Mouse (Mus musculus) limb, embryonic 11.5 days (tissue): Measurements from ENCODE around the gene Ntn1. TPM values are rescaled to one million over a fixed set of nuclear protein-coding genes. Genes with fewer than 3 reads are reported as not detected.

ENCODE experiments used
- ATAC-seq: fragments of 200-750 bp; cut with Nextera tagmentation; 2 replicates; pipeline ENCODE4 v1.8.0; 2017; ENCODE audit warnings: low read depth; ENCODE audit not compliant: insufficient number of reproducible peaks, low FRiP score, low TSS enrichment
- DNase-seq: peaks from one replicate; pipeline ENCODE4 v3.0.0-alpha.2; 2015; ENCODE audit warnings: low spot score
- H3K27ac ChIP-seq: fragments of 300-500 bp; sonication (generic); replicated peaks from 2 replicates; pipeline ENCODE4 v1.5.1; 2014; ENCODE audit warnings: low read depth, mild to moderate bottlenecking, low read length
- H3K27me3 ChIP-seq: fragments of 300-500 bp; sonication (generic); 2 replicates; pipeline ENCODE4 v1.6.1; 2014; ENCODE audit warnings: mild to moderate bottlenecking, low read length, mixed read lengths; ENCODE audit not compliant: control insufficient read depth, insufficient read depth
- H3K36me3 ChIP-seq: fragments of 300-500 bp; sonication (generic); 2 replicates; pipeline ENCODE4 v1.6.1; 2014; ENCODE audit warnings: mild to moderate bottlenecking, low read length, moderate library complexity, mixed read lengths; ENCODE audit not compliant: control insufficient read depth, insufficient read depth
- H3K4me1 ChIP-seq: fragments of 300-500 bp; sonication (generic); 2 replicates; pipeline ENCODE4 v1.6.1; 2014; ENCODE audit warnings: low read length, mixed read lengths; ENCODE audit not compliant: control insufficient read depth, insufficient read depth
- H3K4me2 ChIP-seq: fragments of 300-500 bp; sonication (generic); 2 replicates; pipeline ENCODE4 v1.6.1; 2014; ENCODE audit warnings: low read depth, mild to moderate bottlenecking, moderate library complexity; ENCODE audit not compliant: severe bottlenecking
- H3K4me3 ChIP-seq: fragments of 300-500 bp; sonication (generic); 2 replicates; pipeline ENCODE4 v1.5.1; 2014; ENCODE audit warnings: low read depth, low read length
- H3K9ac ChIP-seq: fragments of 300-500 bp; sonication (generic); 2 replicates; pipeline ENCODE4 v1.6.1; 2014; ENCODE audit warnings: mild to moderate bottlenecking, low read length
- H3K9me3 ChIP-seq: fragments of 300-500 bp; sonication (generic); 2 replicates; pipeline ENCODE4 v1.6.1; 2016; ENCODE audit warnings: low read length; ENCODE audit not compliant: control insufficient read depth
- WGBS: fragments of 180-500 bp; shearing (Covaris S2); extraction: QIAGEN DNeasy Blood & Tissue Kit; methylation state at CpG from one replicate; pipeline ENCODE4 v1.1.7; 2014; 5-methylcytosine and 5-hydroxymethylcytosine counted together
- polyA plus RNA-seq: library from polyadenylated mRNA; unstranded; fragments of >200 nt; fragmentation: Nextera tagmentation; extraction: Ambion mirVana; gene quantifications from 2 replicates; pipeline ENCODE4 v1.2.1, GENCODE M21; 2014

Ntn1 gene
- polyA plus RNA-seq, 1 experiment from 2014 or later, result 3.3 TPM

DNA sequence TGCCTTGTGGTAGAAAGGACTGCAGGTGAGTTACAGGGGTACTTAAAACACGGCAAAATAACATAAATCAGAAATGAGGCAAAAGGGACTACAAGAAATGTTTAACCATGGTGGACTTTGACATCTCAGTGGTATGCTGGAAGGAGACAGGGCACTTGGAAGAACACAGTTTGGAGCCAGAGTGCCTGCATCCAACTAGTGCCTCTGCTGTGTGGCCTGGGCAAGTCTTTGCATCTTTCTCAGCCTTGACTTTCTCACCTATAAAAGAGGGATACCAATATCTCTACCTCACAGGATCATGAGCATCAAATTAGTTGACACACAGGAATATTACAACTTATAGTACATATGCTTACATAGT is 12.0 kb downstream of the Ntn1 start:
- DNase-seq, result no peak
- Histone ChIP-seq H3K4me2 (no peak overlapping the region), H3K36me3 (no peaks in the 10 kb centered on the region), H3K4me1 (peaks cover 22% of the 10 kb centered on the region), H3K9me3 (no peaks in the 10 kb centered on the region), H3K4me3 (no peak overlapping the region), H3K9ac (no peak overlapping the region), H3K27me3 (peaks cover 78% of the 10 kb centered on the region), H3K27ac (no peak overlapping the region)
- WGBS, result 25% methylated on average over 1 of the region's 1 CpGs
- no peak for ATAC-seq

DNA sequence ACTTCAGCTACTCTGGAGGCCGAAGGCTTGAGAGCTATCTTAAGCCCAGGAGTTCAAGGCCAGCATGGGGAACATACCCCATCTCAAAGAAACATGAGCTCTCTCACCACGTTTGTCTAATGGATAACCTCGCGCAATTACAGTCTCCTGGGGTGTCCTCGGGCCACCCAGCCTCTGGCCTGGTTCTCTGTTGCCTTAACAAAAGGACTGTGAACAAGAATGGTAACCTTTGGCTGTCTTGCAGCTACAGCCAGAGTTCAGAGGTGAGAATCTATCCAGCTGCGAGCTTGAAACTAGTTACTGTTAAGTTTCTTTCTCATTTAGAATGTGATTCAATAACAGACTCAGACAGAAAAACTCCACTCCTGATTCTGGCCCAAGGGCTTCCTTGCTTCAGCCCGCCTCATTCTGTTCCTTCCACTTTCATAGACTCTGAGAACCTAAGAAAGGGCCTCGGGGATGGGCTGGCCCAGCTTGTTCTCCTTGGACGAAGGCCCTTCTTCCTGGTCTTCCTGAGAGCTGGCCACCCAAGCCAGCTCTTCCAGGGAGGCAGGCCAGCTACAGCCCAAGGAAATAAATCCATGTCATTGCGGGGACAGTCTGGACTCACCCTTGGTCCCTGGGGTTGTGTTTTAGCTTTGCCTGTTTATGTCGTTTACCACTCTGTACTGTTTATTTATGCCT is 12.5 kb downstream of the Ntn1 start:
- WGBS, result 27% methylated on average over 11 of the region's 11 CpGs
- no peak for DNase-seq
- Histone ChIP-seq H3K9ac (no peak overlapping the region), H3K36me3 (no peaks in the 10 kb centered on the region), H3K27ac (no peak overlapping the region), H3K4me3 (no peak overlapping the region), H3K27me3 (peaks cover 81% of the 10 kb centered on the region), H3K9me3 (no peaks in the 10 kb centered on the region), H3K4me2 (no peak overlapping the region; the same call in 1 of the 2 replicates), H3K4me1 (peaks cover 22% of the 10 kb centered on the region)
- no peak for ATAC-seq

DNA sequence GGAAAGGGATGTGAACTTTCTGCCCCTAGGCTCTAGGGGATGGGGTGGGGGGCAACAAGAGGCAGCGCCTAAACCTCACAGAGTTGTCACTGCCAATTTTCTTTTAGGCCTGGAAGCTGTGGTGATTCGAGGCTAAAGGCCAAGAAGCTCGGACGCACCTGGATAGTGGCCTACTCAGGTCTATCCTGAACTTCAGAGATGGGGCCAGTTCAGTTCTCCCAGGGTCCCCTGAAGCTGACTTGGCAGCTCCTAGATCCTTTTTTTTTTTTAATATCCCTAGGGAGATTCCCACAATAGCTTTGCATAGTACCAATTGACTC is 13.2 kb downstream of the Ntn1 start:
- Histone ChIP-seq H3K4me2 (peak overlapping the region; percentile 85), H3K27ac (no peak overlapping the region; the same call in 1 of the 2 replicates)
- 16% methylated on average over 4 of the region's 4 CpGs for WGBS

DNA sequence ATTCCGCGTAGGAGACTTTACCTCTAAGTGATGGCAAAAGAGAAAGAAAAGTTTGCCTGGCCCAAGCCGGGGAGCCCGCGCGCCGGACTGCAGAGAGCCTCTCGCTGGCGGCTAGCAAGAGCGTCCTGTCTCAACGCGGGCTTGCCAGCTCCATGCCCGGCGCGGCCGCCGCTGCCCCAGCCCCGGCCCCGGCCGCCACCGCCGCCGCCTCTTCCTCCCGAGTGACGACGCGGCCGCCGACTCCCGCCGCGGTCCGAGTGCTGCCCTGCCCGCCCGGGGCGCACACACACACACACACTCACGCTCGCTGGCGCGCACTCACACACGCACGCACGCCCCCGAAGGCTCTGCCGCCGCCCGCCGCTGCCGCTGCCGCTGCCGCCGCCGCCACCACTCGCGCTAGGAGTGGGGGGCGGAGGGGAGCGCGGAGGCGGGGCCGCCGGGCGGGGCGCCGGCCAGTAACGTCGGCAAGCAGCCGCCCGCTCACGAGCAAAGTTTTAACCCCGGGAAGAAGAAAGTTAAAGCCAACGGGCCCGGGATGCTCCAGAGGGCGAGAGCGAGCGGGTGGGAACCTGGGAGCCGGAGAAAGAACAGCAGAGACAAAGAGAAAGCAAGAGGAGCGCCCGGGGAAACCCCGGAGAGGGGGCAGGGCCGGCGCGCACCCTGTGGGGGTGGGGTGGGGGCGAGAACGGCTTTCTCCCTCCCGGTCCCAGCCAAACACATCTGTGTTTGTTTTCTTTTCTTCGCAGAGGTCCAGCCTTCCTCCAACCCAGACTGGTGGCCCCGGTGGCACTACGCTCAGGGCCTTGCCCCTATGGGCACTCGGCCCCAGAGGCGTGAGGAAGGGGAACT is 13.8 kb downstream of the Ntn1 start:
- peak overlapping the region; percentile 85 for H3K4me2 ChIP-seq
- DNase-seq (peak; percentile 80), ATAC-seq (no peak)
- H3K36me3 ChIP-seq, result no peaks in the 10 kb centered on the region
- H3K9me3 ChIP-seq, result no peaks in the 10 kb centered on the region
- H3K4me3 ChIP-seq, result peak overlapping the region; percentile 49
- peaks cover 22% of the 10 kb centered on the region for H3K4me1 ChIP-seq
- H3K27me3 ChIP-seq, result peaks cover 70% of the 10 kb centered on the region
- peak overlapping the region; percentile 69 for H3K9ac ChIP-seq
- WGBS, result 1% methylated on average over 81 of the region's 90 CpGs
- peak overlapping the region; percentile 55; the same call in 1 of the 2 replicates for H3K27ac ChIP-seq

More for the DNA sequence above, 13.2 kb downstream of the Ntn1 start:
- Histone ChIP-seq H3K9ac (peak overlapping the region; percentile 69), H3K4me3 (peak overlapping the region; percentile 49), H3K9me3 (no peaks in the 10 kb centered on the region), H3K36me3 (no peaks in the 10 kb centered on the region), H3K27me3 (peaks cover 75% of the 10 kb centered on the region), H3K4me1 (peaks cover 22% of the 10 kb centered on the region)
- ATAC-seq, result no peak
- no peak for DNase-seq

DNA sequence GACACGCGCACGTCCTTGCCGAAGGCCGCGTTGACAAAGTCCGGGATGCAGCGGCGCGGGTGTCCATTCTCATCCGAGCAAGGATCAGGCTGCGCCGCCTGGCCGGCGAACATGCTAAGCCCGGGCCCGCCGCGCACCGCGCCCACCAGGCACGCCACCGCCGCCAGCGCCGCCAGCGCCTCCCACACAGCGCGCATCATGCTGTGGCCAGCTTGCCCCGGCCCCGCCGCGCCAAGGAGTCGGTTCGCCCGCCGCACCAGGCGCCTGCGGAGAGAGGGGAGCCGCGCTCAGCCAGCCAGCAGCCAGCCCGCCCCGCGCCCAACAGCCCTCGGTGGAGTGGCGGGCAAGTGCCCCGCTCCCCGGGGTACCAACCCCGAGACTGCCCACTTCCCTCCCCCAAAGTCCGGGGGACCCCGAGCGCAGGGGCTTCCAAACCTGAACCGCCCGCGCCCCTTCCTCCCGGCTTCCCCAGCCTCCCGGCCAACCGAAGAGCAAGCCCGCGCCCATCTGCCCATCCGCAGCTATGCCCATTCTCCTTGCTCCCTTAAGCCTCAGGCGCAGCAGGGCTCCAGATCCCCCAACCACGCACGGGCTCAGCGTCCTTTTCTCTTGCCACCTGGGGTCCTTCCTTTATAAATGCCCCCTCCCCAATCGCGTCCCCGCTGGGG is 14.6 kb downstream of the Ntn1 start:
- peaks cover 22% of the 10 kb centered on the region for H3K4me1 ChIP-seq
- WGBS, result under 1% methylated on average over 68 of the region's 68 CpGs

DNA sequence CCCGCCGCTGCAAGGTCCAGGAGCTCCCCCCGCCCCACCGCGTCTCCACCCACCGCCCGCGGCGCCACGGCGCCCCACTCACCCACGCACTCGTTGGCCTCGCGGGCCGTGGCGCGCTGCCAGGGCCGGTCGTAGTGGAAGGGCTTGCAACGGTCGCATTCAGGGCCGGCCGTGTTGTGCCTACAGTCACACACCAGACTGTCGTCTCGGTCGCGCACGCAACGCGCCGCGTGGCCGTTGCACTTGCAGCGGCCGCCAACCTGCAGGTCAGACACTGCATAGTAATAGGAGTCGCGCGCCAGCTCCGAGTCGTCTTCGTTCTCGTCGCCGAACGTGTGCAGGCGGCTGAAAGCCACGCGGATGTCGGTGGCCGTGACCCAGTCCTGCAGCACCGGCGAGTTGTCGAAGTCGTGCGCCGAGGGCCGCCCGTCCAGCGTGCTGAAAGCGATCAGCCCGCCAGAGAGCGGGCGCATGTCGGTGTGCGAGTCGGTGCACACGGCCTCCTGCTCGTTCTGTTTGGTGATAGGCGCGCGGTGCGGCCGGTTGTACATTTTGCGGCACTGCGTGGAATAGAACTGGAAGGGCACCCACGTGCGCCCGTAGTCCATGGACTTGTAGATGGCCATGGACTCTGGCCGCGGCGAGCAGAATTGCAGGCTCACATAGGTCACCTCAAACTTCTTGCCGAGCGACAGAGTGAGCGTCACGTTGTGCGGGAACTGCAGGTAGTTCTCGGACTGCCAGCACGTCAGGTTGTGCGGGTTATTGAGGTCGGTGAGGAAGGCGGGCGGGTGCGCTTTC is 15.4 kb downstream of the Ntn1 start:
- Histone ChIP-seq H3K36me3 (no peaks in the 10 kb centered on the region), H3K27ac (no peak overlapping the region), H3K9me3 (no peaks in the 10 kb centered on the region), H3K4me3 (peak overlapping the region; percentile 49), H3K9ac (peak overlapping the region; percentile 52), H3K4me2 (peak overlapping the region; percentile 85), H3K4me1 (peaks cover 18% of the 10 kb centered on the region), H3K27me3 (peaks cover 54% of the 10 kb centered on the region)
- WGBS, result under 1% methylated on average over 94 of the region's 94 CpGs
- DNase-seq (peak; percentile 70), ATAC-seq (0 out of 2 replicates have a peak, but pooled peaks have one; percentile 20)

More for the DNA sequence above, 14.6 kb downstream of the Ntn1 start:
- Histone ChIP-seq H3K4me2 (peak overlapping the region; percentile 85), H3K9ac (peak overlapping the region; percentile 69), H3K27ac (peak overlapping the region; percentile 55; the same call in 1 of the 2 replicates), H3K9me3 (no peaks in the 10 kb centered on the region), H3K27me3 (peaks cover 63% of the 10 kb centered on the region), H3K4me3 (peak overlapping the region; percentile 49), H3K36me3 (no peaks in the 10 kb centered on the region)
- DNase-seq, result peak; percentile 68
- ATAC-seq, result peak; percentile 27; the same call in 1 of the 2 replicates

DNA sequence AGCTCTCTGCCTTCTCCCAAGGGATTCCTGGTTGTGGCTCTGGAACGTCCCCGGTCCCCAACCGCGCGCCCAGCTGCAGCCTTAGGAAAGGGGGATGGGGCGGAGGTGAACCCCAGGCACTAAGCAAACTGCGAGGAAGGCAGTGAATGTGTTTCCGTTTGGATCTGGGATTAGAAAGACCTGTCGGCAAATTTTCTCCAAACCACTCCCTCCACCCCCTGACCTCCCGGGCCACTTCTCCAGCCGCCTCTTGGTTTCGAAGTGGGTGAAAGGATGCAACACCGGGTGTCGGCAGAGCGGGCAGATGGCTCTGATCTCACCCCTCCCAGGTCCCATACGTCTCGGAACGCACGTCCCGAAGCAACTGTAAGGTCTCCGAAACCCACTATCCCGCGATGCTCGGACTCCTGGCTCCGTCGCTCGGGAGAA is 16.0 kb downstream of the Ntn1 start:
- Histone ChIP-seq H3K4me3 (peak overlapping the region; percentile 49), H3K9me3 (no peaks in the 10 kb centered on the region), H3K27me3 (peaks cover 51% of the 10 kb centered on the region), H3K4me2 (peak overlapping the region; percentile 85), H3K27ac (no peak overlapping the region), H3K36me3 (no peaks in the 10 kb centered on the region), H3K9ac (peak overlapping the region; percentile 52), H3K4me1 (peaks cover 18% of the 10 kb centered on the region)
- ATAC-seq (no peak), DNase-seq (peak; percentile 59)
- WGBS, result 0% methylated on average over 27 of the region's 27 CpGs
